Mouse (Mus musculus): ENCODE measurements around the gene Slco6d1.
"Not testable (repeated sequence)": the region's sequence is repeated elsewhere in the genome, so short reads cannot be mapped to it uniquely, and the experiment has no call there.

Slco6d1 gene

GRCm38 (mm10) chr1:98420824-98421223 is at the start of gene Slco6d1:
TSS of gene Slco6d1 (plus strand) at chr1:98421124.
- no peak for DNase-seq (ENCODE audit: low read depth, low spot score)

DNA sequence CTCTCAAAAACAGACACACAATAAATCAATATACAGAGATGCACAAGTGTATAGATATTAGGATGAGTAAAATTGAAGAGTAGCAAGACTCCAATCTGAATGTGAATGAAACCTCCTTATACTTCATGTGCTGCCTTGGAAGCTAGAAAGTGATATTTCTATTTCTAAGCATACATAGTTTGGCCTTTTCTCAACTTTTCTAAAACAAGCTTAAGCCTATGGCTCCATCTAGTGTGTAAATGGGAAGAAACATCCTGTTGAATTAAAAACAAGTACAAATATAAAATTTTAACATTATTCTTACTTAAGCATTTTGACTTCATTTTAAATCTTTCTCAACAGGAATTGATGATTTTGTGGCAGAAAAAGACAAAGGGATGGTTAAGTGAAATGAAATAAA is 28.9 kb upstream of the Slco6d1 start:
- DNase-seq (ENCODE audit: low read depth, low spot score) = no peak

DNA sequence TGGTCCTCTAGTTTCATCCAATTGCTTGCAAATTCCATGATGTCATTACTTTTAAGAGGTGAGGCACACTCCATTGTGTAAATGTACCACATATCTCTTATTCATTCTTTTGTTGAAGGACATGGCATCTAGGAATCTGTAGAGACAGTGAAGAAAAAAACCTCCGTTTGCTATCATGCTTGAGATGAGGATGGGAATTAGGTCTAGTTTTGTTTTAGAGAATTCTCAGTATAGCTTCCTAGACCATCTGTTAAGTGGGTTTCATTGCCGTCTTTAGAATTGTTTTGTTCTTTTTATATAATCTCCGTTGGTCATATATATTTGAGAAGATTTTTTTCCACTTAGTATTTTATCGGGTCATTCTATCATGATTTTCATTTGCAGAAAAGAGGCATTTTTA is 27.0 kb downstream of the Slco6d1 start:
- DNase-seq (ENCODE audit: low read depth, low spot score) = no peak

GRCm38 (mm10) chr1:98459224-98459623 is 38.3 kb downstream of the Slco6d1 start:
- not testable (repeated sequence) for DNase-seq (ENCODE audit: low read depth, low spot score)

DNA sequence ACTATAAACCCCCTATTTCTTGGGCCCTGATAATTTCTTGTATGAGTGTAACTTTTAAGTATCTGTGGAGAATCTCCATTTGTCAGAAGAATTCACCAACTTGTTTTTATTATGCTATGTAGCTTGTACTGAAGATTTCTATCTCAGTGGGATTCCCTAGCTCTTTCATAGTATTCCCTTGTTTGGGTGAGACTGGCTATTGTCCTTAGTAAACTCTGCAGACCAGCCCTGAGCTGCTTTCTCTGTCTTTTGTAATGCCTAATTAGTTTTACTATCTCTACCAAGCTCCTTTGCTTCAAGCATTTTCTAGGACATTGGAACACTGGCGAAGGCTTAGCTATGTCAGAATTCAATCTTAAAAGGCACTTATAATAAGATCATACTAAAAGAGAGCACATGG is 55.5 kb downstream of the Slco6d1 start:
- not testable (repeated sequence) for DNase-seq (ENCODE audit: low read depth, low spot score)

DNA sequence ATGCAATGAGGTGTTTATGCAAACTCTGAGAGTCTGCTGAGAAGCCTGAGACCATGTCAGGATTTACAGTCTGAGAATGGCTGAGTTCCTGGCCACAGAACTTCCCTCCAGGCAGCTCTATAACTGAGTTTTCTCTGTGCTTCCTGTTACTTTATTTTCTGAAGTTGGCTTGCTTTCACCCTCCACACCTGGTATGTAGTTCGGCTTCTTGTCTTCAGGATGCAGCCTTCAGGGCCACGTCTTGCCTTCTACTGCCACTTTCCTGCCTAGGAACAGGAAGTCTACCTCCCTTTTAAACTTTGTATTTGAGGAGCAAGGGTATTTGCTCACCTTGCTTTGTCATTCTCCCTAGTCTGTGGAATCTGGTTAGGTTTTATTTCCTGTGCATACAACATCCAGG is 58.3 kb downstream of the Slco6d1 start:
- no peak for DNase-seq (ENCODE audit: low read depth, low spot score)

GRCm38 (mm10) chr1:98505982-98506381 is 85.1 kb downstream of the Slco6d1 start:
- no peak for DNase-seq (ENCODE audit: low read depth, low spot score)

- DNase-seq (ENCODE audit: low read depth, low spot score) = no peak
These were observed 102.1 kb downstream of the Slco6d1 start for GRCm38 (mm10) chr1:98522977-98523376.

- no peak for DNase-seq (ENCODE audit: low read depth, low spot score)
These were observed 102.6 kb downstream of the Slco6d1 start for GRCm38 (mm10) chr1:98523537-98523936.

DNA sequence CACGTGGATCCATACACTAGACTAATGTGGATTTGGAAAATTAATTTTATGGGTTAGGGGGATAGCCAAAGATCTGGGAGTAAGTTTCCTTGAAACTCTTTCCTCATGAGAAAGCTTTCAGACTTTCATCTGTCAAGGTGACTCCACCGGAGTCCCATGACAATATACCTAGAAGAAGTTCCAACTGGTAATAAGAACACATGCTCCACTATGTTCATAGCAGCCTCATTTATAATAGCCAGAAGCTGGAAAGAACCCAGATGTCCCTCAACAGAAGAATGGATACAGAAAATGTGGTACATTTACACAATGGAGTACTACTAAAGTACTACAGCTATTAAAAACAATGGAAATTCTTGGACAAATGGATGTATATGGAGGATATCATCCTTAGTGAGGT is 107.4 kb downstream of the Slco6d1 start:
- DNase-seq (ENCODE audit: low read depth, low spot score) = not testable (repeated sequence)

- DNase-seq (ENCODE audit: low read depth, low spot score) = no peak
These were observed 124.4 kb downstream of the Slco6d1 start for GRCm38 (mm10) chr1:98545372-98545771.

DNA sequence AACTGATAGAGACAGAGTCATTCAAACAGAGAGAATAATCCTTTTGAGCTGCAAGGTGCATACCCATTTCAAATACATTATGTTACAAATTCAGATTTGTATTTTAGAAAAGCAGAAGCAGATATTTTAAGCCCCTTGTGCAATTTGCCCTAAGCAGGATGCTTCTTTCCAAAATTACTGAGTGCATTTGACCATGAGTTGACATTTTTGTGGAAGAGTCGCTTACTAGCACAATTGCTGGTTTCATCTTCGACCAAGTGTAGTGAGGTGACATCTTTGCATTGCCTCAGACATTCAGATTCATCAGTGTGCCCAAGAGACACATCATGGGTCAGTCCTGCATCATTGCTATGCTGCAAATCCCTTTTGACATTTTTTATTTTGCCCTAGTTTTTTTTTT is 133.5 kb downstream of the Slco6d1 start:
- DNase-seq (ENCODE audit: low read depth, low spot score) = no peak

DNA sequence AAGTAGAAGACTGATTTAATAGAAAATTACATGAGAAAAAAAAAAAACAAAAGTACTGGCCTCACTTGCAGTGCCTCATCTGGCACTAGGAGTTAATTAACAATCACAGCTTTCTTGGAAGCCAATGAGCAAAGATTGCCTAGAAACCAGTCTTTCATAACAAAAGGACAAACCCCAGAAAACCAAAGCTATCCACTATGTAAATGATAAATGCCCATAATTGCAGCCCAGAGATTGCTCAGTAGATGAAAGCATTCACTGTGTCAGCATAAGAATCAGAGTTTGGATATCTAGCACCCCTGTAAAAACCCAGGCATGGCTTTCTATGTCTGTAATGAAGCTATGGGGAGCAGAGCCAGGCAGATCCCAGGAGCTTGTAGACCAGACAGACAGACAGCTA is 144.8 kb downstream of the Slco6d1 start:
- DNase-seq (ENCODE audit: low read depth, low spot score) = no peak
